Mouse (Mus musculus): Measurements from ENCODE around the gene Net1.

DNA sequence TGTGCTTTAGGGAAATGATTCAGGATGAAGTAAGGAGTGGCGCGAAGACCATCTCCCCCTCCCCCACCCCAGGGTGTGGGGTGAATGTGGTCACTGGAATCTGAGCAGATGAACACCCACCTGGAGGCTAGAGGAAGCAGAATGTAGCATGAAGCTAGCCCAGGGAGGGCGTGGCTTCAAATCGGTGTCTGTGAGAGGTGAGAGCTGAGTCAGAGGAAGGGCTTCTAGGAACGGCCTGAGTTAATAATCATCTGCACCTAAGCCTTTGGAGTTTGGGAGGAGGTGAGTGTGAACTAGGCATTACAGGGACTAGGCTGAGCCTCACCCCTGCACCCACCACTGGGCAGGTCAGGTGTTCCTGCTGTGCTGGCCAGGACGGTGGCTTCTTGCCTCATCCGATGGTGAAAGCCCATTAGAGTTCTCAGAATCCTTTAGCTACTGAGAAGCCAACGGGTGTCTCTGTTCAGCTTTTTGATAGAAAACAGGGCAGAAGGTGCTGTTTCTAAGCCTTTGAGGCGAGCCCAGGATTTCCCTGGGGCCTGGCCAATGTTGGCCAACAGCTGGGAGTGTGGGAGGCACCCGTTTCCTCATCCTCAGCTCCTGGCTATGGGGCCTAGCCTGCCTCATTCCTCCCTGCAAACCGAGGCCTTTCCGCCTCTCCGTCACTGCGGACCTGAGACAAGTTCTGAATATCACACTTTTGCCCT is 52.2 kb downstream of the Net1 start:
- no peak for TF ChIP-seq CTCF (conservative IDR thresholded peaks at IDR 0.05; ENCODE audit: insufficient read depth, insufficient read length, low read depth, low read length)
- no peak for TF ChIP-seq POLR2A (IDR thresholded peaks at IDR 0.05; ENCODE audit: low read depth, low read length)

Measured in kidney, adult 2 months (tissue).